Mouse (Mus musculus) c-Kit-positive CD71-positive TER-119-negative erythroid progenitor cells, embryonic 14.5 days (primary cell): ENCODE measurements at regions not wholly inside any gene's neighbourhood (a gene's known extent, or its start where the extent isn't known, plus 50 kb on each side); places are given as distances from the start of the nearest gene placed in this dataset.
A peak's percentile ranks its signal among the peaks of the same experiment; 100 is the strongest.

ENCODE experiments used
- DNase-seq: peaks from one replicate; pipeline ENCODE4 v3.0.0-alpha.2; 2013; ENCODE audit warnings: low read depth

- DNase-seq = no peak
Observed at GRCm38 (mm10) chr12:32489415-32490139, 111.1 kb downstream of the Ccdc71l start.

- no peak for DNase-seq
Observed at GRCm38 (mm10) chr12:32504196-32504595, 125.7 kb downstream of the Ccdc71l start.

- no peak for DNase-seq
Observed at GRCm38 (mm10) chr12:32508671-32509070, 130.2 kb downstream of the Ccdc71l start.

GRCm38 (mm10) chr12:32525586-32525985 is 147.1 kb downstream of the Ccdc71l start:
- DNase-seq = no peak

- DNase-seq = no peak
Observed at GRCm38 (mm10) chr12:32531216-32531615, 152.7 kb downstream of the Ccdc71l start.

GRCm38 (mm10) chr12:32533641-32534040 is 155.1 kb downstream of the Ccdc71l start:
- DNase-seq = no peak

GRCm38 (mm10) chr12:32545466-32545865 is 167.0 kb downstream of the Ccdc71l start:
- DNase-seq = no peak

- DNase-seq = no peak
Observed at GRCm38 (mm10) chr12:32546356-32546755, 167.9 kb downstream of the Ccdc71l start.

- no peak for DNase-seq
Observed at GRCm38 (mm10) chr12:32553793-32554192, 175.3 kb downstream of the Ccdc71l start.

GRCm38 (mm10) chr12:32567777-32568176 is 189.3 kb downstream of the Ccdc71l start:
- DNase-seq = no peak

GRCm38 (mm10) chr12:32581304-32581703 is 202.8 kb downstream of the Ccdc71l start:
- DNase-seq = no peak

GRCm38 (mm10) chr12:32602131-32602815 is 217.1 kb upstream of the Nampt start:
- no peak for DNase-seq

GRCm38 (mm10) chr12:32605353-32605752 is 214.0 kb upstream of the Nampt start:
- DNase-seq = no peak

- no peak for DNase-seq
Observed at GRCm38 (mm10) chr12:32615000-32615399, 204.3 kb upstream of the Nampt start.

GRCm38 (mm10) chr12:32616086-32616485 is 203.3 kb upstream of the Nampt start:
- DNase-seq = no peak

GRCm38 (mm10) chr12:32617031-32617430 is 202.3 kb upstream of the Nampt start:
- DNase-seq = no peak

- no peak for DNase-seq
Observed at GRCm38 (mm10) chr12:32619830-32620229, 199.5 kb upstream of the Nampt start.

- DNase-seq = no peak
Observed at GRCm38 (mm10) chr12:32621739-32622138, 197.6 kb upstream of the Nampt start.

- DNase-seq = no peak
Observed at GRCm38 (mm10) chr12:32628552-32628951, 190.8 kb upstream of the Nampt start.

- no peak for DNase-seq
Observed at GRCm38 (mm10) chr12:32632935-32633334, 186.4 kb upstream of the Nampt start.

GRCm38 (mm10) chr12:32635055-32635454 is 184.3 kb upstream of the Nampt start:
- DNase-seq = no peak

GRCm38 (mm10) chr12:32637400-32638100 is 181.8 kb upstream of the Nampt start:
- peak; percentile 35 for DNase-seq

GRCm38 (mm10) chr12:32640591-32640990 is 178.8 kb upstream of the Nampt start:
- no peak for DNase-seq
